Mouse (Mus musculus) heart, adult 2 months (tissue): ENCODE measurements around the gene Ces2b.

ENCODE experiments used
- CTCF ChIP-seq: fragments of 200-600 bp; IDR thresholded peaks from 2 replicates; pipeline ENCODE4 v1.8.1; 2022; ENCODE audit warnings: antibody characterized with exemption, mild to moderate bottlenecking, moderate library complexity
- POLR2A ChIP-seq: fragments of 200-500 bp; IDR thresholded peaks from 2 replicates; pipeline ENCODE4 v1.6.1; 2011; ENCODE audit warnings: mild to moderate bottlenecking, low read depth, low read length, control low read depth; ENCODE audit not compliant: insufficient read depth

DNA sequence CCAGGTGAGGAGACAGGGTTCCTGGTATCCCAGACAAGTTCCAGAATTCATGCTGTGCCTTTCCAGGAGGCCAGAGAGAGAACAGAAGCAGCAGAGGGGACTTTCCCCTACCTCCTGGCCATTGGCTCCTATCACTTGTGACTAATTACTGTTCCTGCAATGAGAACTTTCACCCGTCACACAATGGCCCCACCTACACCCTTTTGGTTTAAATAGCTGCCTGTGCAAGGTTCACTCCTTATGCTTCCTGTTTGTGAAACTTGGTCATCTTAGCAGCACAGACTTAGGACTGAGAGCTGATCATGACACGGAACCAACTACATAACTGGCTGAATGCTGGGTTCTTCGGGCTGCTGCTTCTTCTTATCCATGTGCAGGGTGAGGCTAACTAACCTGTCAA is 15.5 kb downstream of the Ces2b start, which contains the start of gene Ces2c:
- TF ChIP-seq POLR2A (no peak), CTCF (no peak)
